Mouse (Mus musculus) limb, embryonic 12.5 days (tissue): ENCODE measurements around the gene Lgals3. TPM values are rescaled to one million over a fixed set of nuclear protein-coding genes. Genes with fewer than 3 reads are reported as not detected.

Source experiments
- ATAC-seq: fragments of 200-750 bp; cut with Nextera tagmentation; 2 replicates; pipeline ENCODE4 v1.8.0; 2017; ENCODE audit warnings: low read depth, moderate TSS enrichment; ENCODE audit not compliant: insufficient number of reproducible peaks, insufficient read depth, low FRiP score, low TSS enrichment
- H3K27ac ChIP-seq: fragments of 300-500 bp; sonication (generic); 2 replicates; pipeline ENCODE4 v1.5.1; 2016; ENCODE audit warnings: mild to moderate bottlenecking, moderate library complexity
- H3K27me3 ChIP-seq: fragments of 300-500 bp; sonication (generic); 2 replicates; pipeline ENCODE4 v1.6.1; 2016; ENCODE audit warnings: mild to moderate bottlenecking, moderate library complexity
- H3K36me3 ChIP-seq: fragments of 300-500 bp; sonication (generic); 2 replicates; pipeline ENCODE4 v1.6.1; 2016; ENCODE audit warnings: mild to moderate bottlenecking, moderate library complexity
- H3K4me1 ChIP-seq: fragments of 300-500 bp; sonication (generic); replicated peaks from 2 replicates; pipeline ENCODE4 v1.6.1; 2016
- H3K4me2 ChIP-seq: fragments of 300-500 bp; sonication (generic); 2 replicates; pipeline ENCODE4 v1.6.1; 2016; ENCODE audit warnings: mild to moderate bottlenecking, moderate library complexity
- H3K4me3 ChIP-seq: fragments of 300-500 bp; sonication (generic); replicated peaks from 2 replicates; pipeline ENCODE4 v1.5.1; 2016; ENCODE audit warnings: mild to moderate bottlenecking
- H3K9ac ChIP-seq: fragments of 300-500 bp; sonication (generic); replicated peaks from 2 replicates; pipeline ENCODE4 v1.6.1; 2016; ENCODE audit warnings: mild to moderate bottlenecking, moderate library complexity
- H3K9me3 ChIP-seq: fragments of 300-500 bp; sonication (generic); 2 replicates; pipeline ENCODE4 v1.6.1; 2016; ENCODE audit warnings: mild to moderate bottlenecking, moderate library complexity
- WGBS: fragments of 180-500 bp; shearing (Covaris S2); methylation state at CpG from one replicate; pipeline ENCODE4 v1.1.7; 2016; 5-methylcytosine and 5-hydroxymethylcytosine counted together
- polyA plus RNA-seq: library from polyadenylated mRNA; unstranded; fragments of >200 nt; fragmentation: Nextera tagmentation; extraction: Ambion mirVana; gene quantifications from 2 replicates; pipeline ENCODE4 v1.2.1, GENCODE M21; 2016

The Lgals3 gene
- polyA plus RNA-seq, 1 experiment from 2014 or later, result 0.87 TPM

GRCm38 (mm10) chr14:47396165-47396652 lies 28.7 kb downstream of the Lgals3 start:
- peak; percentile 68 for ATAC-seq
- Histone ChIP-seq H3K27ac (no peak overlapping the region), H3K36me3 (peaks cover 97% of the 10 kb centered on the region), H3K9ac (no peak overlapping the region), H3K4me1 (no peaks in the 10 kb centered on the region), H3K9me3 (no peaks in the 10 kb centered on the region), H3K27me3 (no peaks in the 10 kb centered on the region), H3K4me3 (no peak overlapping the region), H3K4me2 (no peak overlapping the region)
- 67% methylated on average over 5 of the region's 5 CpGs for WGBS

- WGBS, result 91% methylated on average over 8 of the region's 8 CpGs
- no peak overlapping the region for H3K4me3 ChIP-seq
- H3K9ac ChIP-seq, result no peak overlapping the region
- no peaks in the 10 kb centered on the region for H3K9me3 ChIP-seq
- no peaks in the 10 kb centered on the region for H3K4me1 ChIP-seq
- H3K27me3 ChIP-seq, result no peaks in the 10 kb centered on the region
- no peak overlapping the region for H3K27ac ChIP-seq
- ATAC-seq, result no peak
- H3K36me3 ChIP-seq, result peaks cover 98% of the 10 kb centered on the region
- H3K4me2 ChIP-seq, result no peak overlapping the region
These were observed 35.2 kb downstream of the Lgals3 start for GRCm38 (mm10) chr14:47402735-47403134.

- no peak overlapping the region for H3K9ac ChIP-seq
- H3K9me3 ChIP-seq, result no peaks in the 10 kb centered on the region
- peaks cover 97% of the 10 kb centered on the region for H3K36me3 ChIP-seq
- H3K4me1 ChIP-seq, result no peaks in the 10 kb centered on the region
- no peak for ATAC-seq
- no peaks in the 10 kb centered on the region for H3K27me3 ChIP-seq
- H3K4me2 ChIP-seq, result no peak overlapping the region
- no peak overlapping the region for H3K27ac ChIP-seq
- no peak overlapping the region for H3K4me3 ChIP-seq
- 87% methylated on average over 9 of the region's 9 CpGs for WGBS
These were observed 38.4 kb downstream of the Lgals3 start for GRCm38 (mm10) chr14:47406000-47406399.

- Histone ChIP-seq H3K4me2 (peak overlapping the region; percentile 79), H3K27me3 (no peaks in the 10 kb centered on the region), H3K9ac (peak overlapping the region; percentile 59), H3K27ac (no peak overlapping the region), H3K4me1 (peaks cover 22% of the 10 kb centered on the region), H3K9me3 (no peaks in the 10 kb centered on the region), H3K4me3 (peak overlapping the region; percentile 61), H3K36me3 (peaks cover 40% of the 10 kb centered on the region)
- WGBS, result 36% methylated on average over 3 of the region's 3 CpGs
- ATAC-seq, result no peak
These were observed 49.8 kb downstream of the Lgals3 start for GRCm38 (mm10) chr14:47417346-47417745.

- Histone ChIP-seq H3K27me3 (no peaks in the 10 kb centered on the region), H3K4me3 (peak within 1 kb of the TSS; percentile 61), H3K36me3 (peaks cover 34% of the 10 kb centered on the region), H3K9ac (peak within 1 kb of the TSS; percentile 59), H3K9me3 (no peaks in the 10 kb centered on the region), H3K4me1 (peaks cover 22% of the 10 kb centered on the region), H3K27ac (0 out of 2 replicates have a peak within 1 kb of the TSS, but pooled peaks have one; percentile 62), H3K4me2 (peak within 1 kb of the TSS; percentile 79)
- peak; percentile 86 for ATAC-seq
- WGBS, result 3% methylated on average over 36 of the region's 36 CpGs
These were observed 50.5 kb downstream of the Lgals3 start, which contains the start of gene Dlgap5 for GRCm38 (mm10) chr14:47417775-47418665. Gene Dlgap5 (minus strand): TSS chr14:47418407.

- WGBS, result 53% methylated on average over 5 of the region's 5 CpGs
- peak overlapping the region; percentile 79 for H3K4me2 ChIP-seq
These were observed 51.1 kb downstream of the Lgals3 start for GRCm38 (mm10) chr14:47418666-47418991.

GRCm38 (mm10) chr14:47419034-47419625 lies 51.6 kb downstream of the Lgals3 start:
- no peak overlapping the region for H3K4me2 ChIP-seq
- H3K4me3 ChIP-seq, result no peak overlapping the region
- 76% methylated on average over 9 of the region's 9 CpGs for WGBS

More at GRCm38 (mm10) chr14:47418666-47418991, 51.1 kb downstream of the Lgals3 start:
- Histone ChIP-seq H3K27ac (0 out of 2 replicates have a peak overlapping the region, but pooled peaks have one; percentile 42), H3K4me3 (peak overlapping the region; percentile 61), H3K4me1 (peaks cover 22% of the 10 kb centered on the region), H3K27me3 (no peaks in the 10 kb centered on the region), H3K36me3 (peaks cover 28% of the 10 kb centered on the region), H3K9me3 (no peaks in the 10 kb centered on the region), H3K9ac (peak overlapping the region; percentile 45; the same call in 1 of the 2 replicates)
- no peak for ATAC-seq

GRCm38 (mm10) chr14:47419723-47420276 lies 52.2 kb downstream of the Lgals3 start:
- Histone ChIP-seq H3K27ac (no peak overlapping the region), H3K9ac (no peak overlapping the region), H3K9me3 (no peaks in the 10 kb centered on the region), H3K27me3 (no peaks in the 10 kb centered on the region), H3K36me3 (peaks cover 16% of the 10 kb centered on the region), H3K4me3 (no peak overlapping the region), H3K4me1 (peaks cover 22% of the 10 kb centered on the region), H3K4me2 (no peak overlapping the region)
- WGBS, result 95% methylated on average over 24 of the region's 24 CpGs
- no peak for ATAC-seq

More at GRCm38 (mm10) chr14:47419034-47419625, 51.6 kb downstream of the Lgals3 start:
- H3K36me3 ChIP-seq, result peaks cover 23% of the 10 kb centered on the region
- H3K27me3 ChIP-seq, result no peaks in the 10 kb centered on the region
- no peak overlapping the region for H3K9ac ChIP-seq
- 0 out of 2 replicates have a peak overlapping the region, but pooled peaks have one; percentile 42 for H3K27ac ChIP-seq
- ATAC-seq, result no peak
- no peaks in the 10 kb centered on the region for H3K9me3 ChIP-seq
- peaks cover 22% of the 10 kb centered on the region for H3K4me1 ChIP-seq

GRCm38 (mm10) chr14:47421606-47422005 lies 54.1 kb downstream of the Lgals3 start:
- 38% methylated on average over 2 of the region's 2 CpGs for WGBS
- H3K27me3 ChIP-seq, result no peaks in the 10 kb centered on the region
- no peak for ATAC-seq

GRCm38 (mm10) chr14:47422466-47422865 lies 54.9 kb downstream of the Lgals3 start:
- H3K27ac ChIP-seq, result no peak overlapping the region
- peaks cover 14% of the 10 kb centered on the region for H3K4me1 ChIP-seq
- H3K4me3 ChIP-seq, result no peak overlapping the region
- H3K9ac ChIP-seq, result no peak overlapping the region
- no peak for ATAC-seq
- no peaks in the 10 kb centered on the region for H3K36me3 ChIP-seq
- H3K9me3 ChIP-seq, result no peaks in the 10 kb centered on the region
- H3K27me3 ChIP-seq, result no peaks in the 10 kb centered on the region
- WGBS, result 69% methylated on average over 4 of the region's 4 CpGs
- no peak overlapping the region for H3K4me2 ChIP-seq

More at GRCm38 (mm10) chr14:47421606-47422005, 54.1 kb downstream of the Lgals3 start:
- no peak overlapping the region for H3K9ac ChIP-seq
- no peaks in the 10 kb centered on the region for H3K36me3 ChIP-seq
- no peaks in the 10 kb centered on the region for H3K9me3 ChIP-seq
- H3K27ac ChIP-seq, result peak overlapping the region; percentile 62; the same call in 1 of the 2 replicates
- peaks cover 22% of the 10 kb centered on the region for H3K4me1 ChIP-seq
- no peak overlapping the region for H3K4me3 ChIP-seq
- no peak overlapping the region for H3K4me2 ChIP-seq

- H3K27me3 ChIP-seq, result no peaks in the 10 kb centered on the region
These were observed 65.4 kb downstream of the Lgals3 start for GRCm38 (mm10) chr14:47432987-47433386.

More at GRCm38 (mm10) chr14:47432987-47433386, 65.4 kb downstream of the Lgals3 start:
- Histone ChIP-seq H3K9me3 (no peaks in the 10 kb centered on the region), H3K9ac (no peak overlapping the region), H3K4me3 (no peak overlapping the region), H3K4me1 (no peaks in the 10 kb centered on the region), H3K4me2 (no peak overlapping the region), H3K27ac (no peak overlapping the region), H3K36me3 (no peaks in the 10 kb centered on the region)
- ATAC-seq, result no peak
